Mouse (Mus musculus) left cerebral cortex, adult 9 months (tissue): ENCODE measurements around the gene Ranbp17.
A peak's percentile ranks its signal among the peaks of the same experiment; 100 is the strongest.

Source experiments
- DNase-seq, 2 experiments: peaks; one replicate each; pipeline ENCODE4 v3.0.0; 2022; ENCODE audit warnings: low spot score in 2 of 2

Ranbp17 gene

GRCm38 (mm10) chr11:33197133-33197514 is 316.4 kb downstream of the Ranbp17 start:
- DNase-seq: no peak

GRCm38 (mm10) chr11:33196447-33197132 is 317.0 kb downstream of the Ranbp17 start:
- no peak for DNase-seq

- DNase-seq: no peak
Measured at GRCm38 (mm10) chr11:33195531-33196446, 317.8 kb downstream of the Ranbp17 start.

- DNase-seq: no peak
Measured at GRCm38 (mm10) chr11:33195061-33195460, 318.5 kb downstream of the Ranbp17 start.

GRCm38 (mm10) chr11:33193695-33194094 is 319.9 kb downstream of the Ranbp17 start:
- no peak for DNase-seq

GRCm38 (mm10) chr11:33181804-33182203 is 331.7 kb downstream of the Ranbp17 start:
- DNase-seq: no peak

- no peak for DNase-seq
Measured at GRCm38 (mm10) chr11:33180701-33181116, 332.8 kb downstream of the Ranbp17 start.

- no peak for DNase-seq
Measured at GRCm38 (mm10) chr11:33179802-33180201, 333.7 kb downstream of the Ranbp17 start.

- DNase-seq: peak in 1 of 2 experiments; percentile 28
Measured at GRCm38 (mm10) chr11:33176525-33177245, 336.9 kb downstream of the Ranbp17 start.

GRCm38 (mm10) chr11:33175768-33176167 is 337.8 kb downstream of the Ranbp17 start:
- no peak for DNase-seq

- peak in 1 of 2 experiments; percentile 14 for DNase-seq
Measured at GRCm38 (mm10) chr11:33170489-33170888, 343.1 kb downstream of the Ranbp17 start.

- DNase-seq: peak; percentile 98 to 99
Measured at GRCm38 (mm10) chr11:33162998-33163506, 350.5 kb downstream of the Ranbp17 start, which contains the start of gene Npm1. Gene Npm1, minus strand, starts transcription at chr11:33163206.

- DNase-seq: peak in 1 of 2 experiments; percentile 64
Measured at GRCm38 (mm10) chr11:33162211-33162997, 351.1 kb downstream of the Ranbp17 start.
